Mouse (Mus musculus): ENCODE measurements around the gene Cntfr. TPM values are rescaled to one million over a fixed set of nuclear protein-coding genes. Genes with fewer than 3 reads are reported as not detected.

The Cntfr gene
- total RNA-seq, 1 experiment, result 17.0 TPM

DNA sequence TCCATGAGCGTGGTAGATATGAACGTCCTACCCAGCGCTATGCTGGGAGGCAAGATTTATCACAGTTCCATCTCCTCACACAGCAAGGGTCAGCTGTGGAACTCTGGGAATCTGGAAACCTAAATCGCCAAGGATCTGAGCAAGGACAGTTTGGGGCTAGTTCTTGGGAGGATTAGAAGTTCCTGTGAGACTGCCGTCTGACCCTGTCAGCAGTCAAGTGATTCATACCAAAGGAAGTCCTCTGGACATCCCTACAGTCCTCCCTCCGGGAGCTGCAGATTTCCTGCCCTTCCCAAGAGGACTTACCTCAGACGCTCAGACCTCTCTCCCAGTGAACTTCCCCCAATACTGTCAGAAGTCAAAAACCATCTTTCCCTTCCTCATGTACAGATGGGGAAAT lies 60.5 kb downstream of the Cntfr start:
- TF ChIP-seq HCFC1 (IDR thresholded peaks at IDR 0.05; ENCODE audit: borderline replicate concordance, insufficient read depth, low read length) (no peak), ZC3H11A (IDR thresholded peaks at IDR 0.05; ENCODE audit: borderline replicate concordance, low read depth, low read length) (no peak), ZNF384 (IDR thresholded peaks at IDR 0.05; ENCODE audit: low read depth, low read length) (no peak), CHD2 (IDR thresholded peaks at IDR 0.05; ENCODE audit: low read depth, low read length) (no peak), MAFK (IDR thresholded peaks at IDR 0.05; ENCODE audit: insufficient read depth, low read depth, low read length) (no peak)
- no peak for DNase-seq (ENCODE audit: low read depth, low spot score)
- Histone ChIP-seq H3K9me3 (ENCODE audit: control insufficient read depth, insufficient read depth, low read depth, low read length) (no peaks in the 10 kb centered on the region), H3K4me1 (ENCODE audit: control insufficient read depth in 2 of 2, insufficient read depth in 2 of 2, low read length in 2 of 2, poor library complexity in 1 of 2) (peaks cover 4% of the 10 kb centered on the region in 2 experiments), H3K9ac (ENCODE audit: insufficient read depth, low read depth, low read length, poor library complexity, severe bottlenecking) (no peak overlapping the region), H3K27ac (ENCODE audit: insufficient read depth, low read depth, low read length, poor library complexity, severe bottlenecking) (no peak overlapping the region), H3K36me3 (ENCODE audit: control insufficient read depth, insufficient read depth, low read length, poor library complexity, severe bottlenecking) (no peaks in the 10 kb centered on the region), H3K4me3 (ENCODE audit: insufficient read depth in 1 of 2, low read depth in 1 of 2, low read length in 2 of 2, poor library complexity in 1 of 2, severe bottlenecking in 1 of 2) (no peak overlapping the region)
- in situ Hi-C loops (cut with MboI; ENCODE audit: low sequenced_read_pairs in 2 of 2, unreplicated experiment in 2 of 2), result no loop called here

DNA sequence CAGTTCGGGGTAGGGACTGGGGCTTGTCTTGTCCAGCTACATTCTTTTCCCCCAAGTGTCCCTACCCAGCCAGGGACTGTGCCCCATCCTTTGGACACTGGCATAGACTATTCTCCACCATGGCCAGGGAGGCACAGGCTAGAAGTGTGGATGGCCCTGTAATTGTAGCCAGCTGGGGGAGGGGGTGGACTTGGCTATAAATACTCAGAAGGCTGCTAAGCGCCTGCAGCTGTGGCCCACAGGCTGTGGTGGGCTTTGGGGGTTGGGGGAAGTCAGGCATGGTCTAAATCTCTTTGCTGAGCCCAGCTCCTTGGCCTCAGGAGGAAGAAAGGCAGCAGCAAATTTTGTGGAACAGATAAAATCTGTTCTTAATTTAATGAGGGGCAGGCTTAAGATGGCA lies 61.0 kb downstream of the Cntfr start:
- Histone ChIP-seq H3K27ac (ENCODE audit: insufficient read depth, low read depth, low read length, poor library complexity, severe bottlenecking) (no peak overlapping the region), H3K36me3 (ENCODE audit: control insufficient read depth, insufficient read depth, low read length, poor library complexity, severe bottlenecking) (no peaks in the 10 kb centered on the region), H3K9ac (ENCODE audit: insufficient read depth, low read depth, low read length, poor library complexity, severe bottlenecking) (no peak overlapping the region), H3K9me3 (ENCODE audit: control insufficient read depth, insufficient read depth, low read depth, low read length) (no peaks in the 10 kb centered on the region), H3K4me1 (ENCODE audit: control insufficient read depth in 2 of 2, insufficient read depth in 2 of 2, low read length in 2 of 2, poor library complexity in 1 of 2) (peaks cover 6 to 8% of the 10 kb centered on the region in 2 experiments), H3K4me3 (ENCODE audit: insufficient read depth in 1 of 2, low read depth in 1 of 2, low read length in 2 of 2, poor library complexity in 1 of 2, severe bottlenecking in 1 of 2) (no peak overlapping the region)
- TF ChIP-seq ZNF384 (IDR thresholded peaks at IDR 0.05; ENCODE audit: low read depth, low read length) (no peak), MAFK (IDR thresholded peaks at IDR 0.05; ENCODE audit: insufficient read depth, low read depth, low read length) (no peak), ZC3H11A (IDR thresholded peaks at IDR 0.05; ENCODE audit: borderline replicate concordance, low read depth, low read length) (no peak), HCFC1 (IDR thresholded peaks at IDR 0.05; ENCODE audit: borderline replicate concordance, insufficient read depth, low read length) (no peak), CHD2 (IDR thresholded peaks at IDR 0.05; ENCODE audit: low read depth, low read length) (no peak)
- in situ Hi-C loops (cut with MboI; ENCODE audit: low sequenced_read_pairs in 2 of 2, unreplicated experiment in 2 of 2), result no loop called here
- DNase-seq (ENCODE audit: low read depth, low spot score), result no peak

DNA sequence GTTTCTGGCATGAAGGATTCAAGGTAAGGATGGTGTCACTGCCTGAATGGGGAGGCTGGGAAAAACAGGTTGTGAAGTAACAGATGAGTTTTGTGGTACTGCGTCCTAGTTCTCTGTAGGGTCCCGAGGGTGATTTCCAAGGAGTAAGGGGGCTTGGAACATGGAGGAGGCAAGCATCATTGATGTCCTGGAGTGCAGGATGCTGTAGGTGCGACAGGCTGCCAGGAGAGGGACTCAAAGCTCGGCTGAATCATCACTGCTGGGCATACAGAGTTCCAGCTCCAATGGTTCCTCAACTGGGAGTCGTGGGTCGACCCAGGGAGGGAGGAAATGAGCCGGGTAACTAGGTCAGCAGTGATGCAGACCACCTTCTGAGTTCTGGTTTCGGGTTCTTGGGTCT lies 61.7 kb downstream of the Cntfr start:
- Histone ChIP-seq H3K9ac (ENCODE audit: insufficient read depth, low read depth, low read length, poor library complexity, severe bottlenecking) (no peak overlapping the region), H3K27ac (ENCODE audit: insufficient read depth, low read depth, low read length, poor library complexity, severe bottlenecking) (no peak overlapping the region), H3K9me3 (ENCODE audit: control insufficient read depth, insufficient read depth, low read depth, low read length) (no peaks in the 10 kb centered on the region), H3K36me3 (ENCODE audit: control insufficient read depth, insufficient read depth, low read length, poor library complexity, severe bottlenecking) (no peaks in the 10 kb centered on the region), H3K4me1 (ENCODE audit: control insufficient read depth in 2 of 2, insufficient read depth in 2 of 2, low read length in 2 of 2, poor library complexity in 1 of 2) (peaks cover 10 to 13% of the 10 kb centered on the region in 2 experiments), H3K4me3 (ENCODE audit: insufficient read depth in 1 of 2, low read depth in 1 of 2, low read length in 2 of 2, poor library complexity in 1 of 2, severe bottlenecking in 1 of 2) (no peak overlapping the region)
- TF ChIP-seq ZC3H11A (IDR thresholded peaks at IDR 0.05; ENCODE audit: borderline replicate concordance, low read depth, low read length) (no peak), CHD2 (IDR thresholded peaks at IDR 0.05; ENCODE audit: low read depth, low read length) (no peak), MAFK (IDR thresholded peaks at IDR 0.05; ENCODE audit: insufficient read depth, low read depth, low read length) (no peak)
- DNase-seq (ENCODE audit: low read depth, low spot score), result no peak
- in situ Hi-C loops (cut with MboI; ENCODE audit: low sequenced_read_pairs in 2 of 2, unreplicated experiment in 2 of 2), result no loop called here

- Histone ChIP-seq H3K9ac (ENCODE audit: insufficient read depth, low read depth, low read length, poor library complexity, severe bottlenecking) (no peak overlapping the region), H3K9me3 (ENCODE audit: control insufficient read depth, insufficient read depth, low read depth, low read length) (no peaks in the 10 kb centered on the region), H3K4me1 (ENCODE audit: control insufficient read depth in 2 of 2, insufficient read depth in 2 of 2, low read length in 2 of 2, poor library complexity in 1 of 2) (peaks cover 11 to 19% of the 10 kb centered on the region in 2 experiments), H3K4me3 (ENCODE audit: insufficient read depth in 1 of 2, low read depth in 1 of 2, low read length in 2 of 2, poor library complexity in 1 of 2, severe bottlenecking in 1 of 2) (no peak overlapping the region), H3K27ac (ENCODE audit: insufficient read depth, low read depth, low read length, poor library complexity, severe bottlenecking) (no peak overlapping the region), H3K36me3 (ENCODE audit: control insufficient read depth, insufficient read depth, low read length, poor library complexity, severe bottlenecking) (no peaks in the 10 kb centered on the region)
- DNase-seq (ENCODE audit: low read depth, low spot score), result no peak
- in situ Hi-C loops (cut with MboI; ENCODE audit: low sequenced_read_pairs in 2 of 2, unreplicated experiment in 2 of 2), result no loop called here
- no peak for TF ChIP-seq MAFK (IDR thresholded peaks at IDR 0.05; ENCODE audit: insufficient read depth, low read depth, low read length)
- TF ChIP-seq ZC3H11A (IDR thresholded peaks at IDR 0.05; ENCODE audit: borderline replicate concordance, low read depth, low read length), result no peak
- no peak for TF ChIP-seq ZNF384 (IDR thresholded peaks at IDR 0.05; ENCODE audit: low read depth, low read length)
- no peak for TF ChIP-seq CHD2 (IDR thresholded peaks at IDR 0.05; ENCODE audit: low read depth, low read length)
- no peak for TF ChIP-seq HCFC1 (IDR thresholded peaks at IDR 0.05; ENCODE audit: borderline replicate concordance, insufficient read depth, low read length)
Observed at GRCm38 (mm10) chr4:41634631-41635030, 62.3 kb downstream of the Cntfr start.

- in situ Hi-C loops (cut with MboI; ENCODE audit: low sequenced_read_pairs in 2 of 2, unreplicated experiment in 2 of 2), result no loop called here
- no peak overlapping the region for H3K4me3 ChIP-seq (ENCODE audit: insufficient read depth in 1 of 2, low read depth in 1 of 2, low read length in 2 of 2, poor library complexity in 1 of 2, severe bottlenecking in 1 of 2)
- H3K9ac ChIP-seq (ENCODE audit: insufficient read depth, low read depth, low read length, poor library complexity, severe bottlenecking), result no peak overlapping the region
- H3K36me3 ChIP-seq (ENCODE audit: control insufficient read depth, insufficient read depth, low read length, poor library complexity, severe bottlenecking), result no peaks in the 10 kb centered on the region
- DNase-seq (ENCODE audit: low read depth, low spot score), result no peak
- H3K4me1 ChIP-seq (ENCODE audit: control insufficient read depth in 2 of 2, insufficient read depth in 2 of 2, low read length in 2 of 2, poor library complexity in 1 of 2), result peaks cover 9 to 32% of the 10 kb centered on the region in 2 experiments
- TF ChIP-seq ZC3H11A (IDR thresholded peaks at IDR 0.05; ENCODE audit: borderline replicate concordance, low read depth, low read length), result no peak
- no peak overlapping the region for H3K27ac ChIP-seq (ENCODE audit: insufficient read depth, low read depth, low read length, poor library complexity, severe bottlenecking)
- no peaks in the 10 kb centered on the region for H3K9me3 ChIP-seq (ENCODE audit: control insufficient read depth, insufficient read depth, low read depth, low read length)
Observed at GRCm38 (mm10) chr4:41633001-41633400, 63.9 kb downstream of the Cntfr start.
